Mouse (Mus musculus) frontal cortex, postnatal 10 days (tissue): ENCODE measurements at regions not wholly inside any gene's neighbourhood (a gene's known extent, or its start where the extent isn't known, plus 50 kb on each side); places are given as distances from the start of the nearest gene placed in this dataset.

Experiments
- DNase-seq, 2 experiments: peaks; one replicate each; pipeline ENCODE4 v3.0.0; 2022; ENCODE audit warnings: low spot score in 2 of 2, mixed read lengths in 1 of 2

DNA sequence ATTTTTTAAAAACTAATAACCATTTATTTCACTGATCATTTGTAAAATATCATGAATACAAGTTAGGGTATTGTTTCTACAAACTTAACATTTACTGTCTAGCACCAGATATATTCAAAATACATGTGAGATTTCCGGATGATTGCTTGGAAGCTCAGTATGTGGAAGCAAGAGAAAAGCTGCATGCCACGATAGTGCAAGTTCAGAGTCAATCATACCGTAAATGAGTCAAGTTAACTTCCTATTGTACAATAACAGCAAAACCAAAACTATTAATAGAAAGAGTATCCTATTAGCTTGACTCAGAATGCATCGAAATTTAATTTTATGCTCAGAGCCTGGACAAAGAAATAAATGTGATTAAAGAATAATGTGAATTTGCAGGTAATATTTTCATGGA lies 1284.6 kb upstream of the Cited2 start:
- no peak for DNase-seq

DNA sequence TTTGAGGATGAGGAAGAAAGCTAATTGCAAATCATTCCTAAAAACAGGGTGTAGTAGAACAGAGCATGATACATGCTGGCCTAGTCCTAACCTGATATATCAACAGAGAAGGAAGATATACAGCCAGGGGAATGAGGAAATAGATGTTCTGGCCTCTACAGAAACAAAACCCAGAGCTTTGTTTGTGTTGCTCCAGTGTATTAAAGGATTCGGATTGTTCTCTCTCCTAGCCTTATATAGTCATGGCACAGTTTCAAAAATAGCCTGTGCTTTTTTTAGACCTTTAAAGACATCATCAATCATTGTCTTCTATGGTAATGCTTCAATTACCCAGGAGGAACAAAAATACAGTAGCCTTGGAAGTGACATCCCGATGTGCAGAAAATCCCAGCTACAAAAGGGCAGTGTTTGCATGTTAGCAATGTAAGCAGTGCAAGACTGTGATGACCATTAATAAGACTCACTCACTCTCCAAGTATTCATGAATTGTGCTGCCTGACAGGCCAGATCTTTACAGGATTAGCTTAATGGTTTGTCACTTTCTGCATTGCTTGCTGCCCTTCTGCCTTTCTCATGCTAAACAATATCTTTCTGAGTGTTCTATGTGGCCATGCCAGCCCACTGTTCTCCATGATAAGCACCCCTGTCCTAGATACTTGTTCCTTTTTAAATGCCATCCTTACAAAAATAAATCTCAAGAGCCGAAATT lies 1281.9 kb upstream of the Cited2 start:
- DNase-seq: no peak

DNA sequence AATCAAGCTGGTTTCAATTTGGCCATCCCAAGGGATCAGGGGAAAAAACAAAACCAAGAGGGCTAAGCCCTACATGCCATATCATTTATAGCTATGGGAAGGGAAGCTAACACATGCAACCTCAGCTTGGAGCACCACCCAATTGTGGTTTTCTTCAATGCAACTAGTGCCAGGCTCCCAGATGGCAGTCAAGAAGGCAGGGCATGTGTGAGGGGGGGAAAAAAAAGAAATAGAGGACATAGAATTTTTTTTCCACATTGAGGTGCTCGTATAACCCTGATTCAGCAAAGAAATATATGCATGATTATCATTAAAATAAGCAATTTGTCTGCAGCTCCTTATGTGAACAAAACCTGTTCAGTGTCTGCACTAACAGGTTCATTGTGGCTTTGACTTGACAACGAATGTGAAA lies 1281.4 kb upstream of the Cited2 start:
- no peak for DNase-seq

DNA sequence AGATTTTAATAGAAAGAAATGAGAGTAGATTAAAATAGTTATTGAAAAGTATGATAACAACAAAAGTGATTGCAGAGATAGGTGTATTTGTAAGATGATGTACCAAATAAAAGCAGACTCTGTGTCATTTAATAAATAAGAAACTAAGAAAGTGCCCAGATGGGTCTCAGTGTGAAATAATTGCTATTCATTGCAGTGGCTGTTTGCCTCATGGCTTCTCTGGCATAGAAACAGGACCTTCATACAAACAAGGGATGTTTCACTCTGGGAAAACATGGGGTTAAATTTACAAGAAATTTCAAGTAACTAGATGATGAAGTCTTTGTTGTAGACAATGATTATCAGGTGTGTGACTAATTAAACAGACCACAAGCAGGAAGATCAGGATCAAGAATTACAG lies 1279.1 kb upstream of the Cited2 start:
- no peak for DNase-seq

DNA sequence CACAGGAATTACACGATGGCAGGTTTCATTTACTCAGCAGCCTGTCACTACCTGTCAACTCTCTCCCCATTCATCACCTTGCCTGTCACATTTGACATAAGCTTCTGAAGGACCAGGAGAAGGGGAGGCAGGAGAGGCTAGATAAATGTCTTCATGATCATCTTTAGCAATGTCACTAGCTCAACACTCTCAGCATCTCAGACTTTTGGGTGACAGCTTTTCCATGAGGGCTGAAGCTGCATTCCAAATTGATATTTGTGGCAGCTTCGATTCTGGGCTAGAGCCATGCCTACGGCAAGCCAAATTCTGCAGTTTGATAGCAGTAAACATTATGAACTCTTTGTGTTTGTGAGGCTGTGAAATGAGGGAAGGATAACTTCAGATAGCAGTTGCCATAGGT lies 1255.1 kb upstream of the Cited2 start:
- DNase-seq: no peak

DNA sequence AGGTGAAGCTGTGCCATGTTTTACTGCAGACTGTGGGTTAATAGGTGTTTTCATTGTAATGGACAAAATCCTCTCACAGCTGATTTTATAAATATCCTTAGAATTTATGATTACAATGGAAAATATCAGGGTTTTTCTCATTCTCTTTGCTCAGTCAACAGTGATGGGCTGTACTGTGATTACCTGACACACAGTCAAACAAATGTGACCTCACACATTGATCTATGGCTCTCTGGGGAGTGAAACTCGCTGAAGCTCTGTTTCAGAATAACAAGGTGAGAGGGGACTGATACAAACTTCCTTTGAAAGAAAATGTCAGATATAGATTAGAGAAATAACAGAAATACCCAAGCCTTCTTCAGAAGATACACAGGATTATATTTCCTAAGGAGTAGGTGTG lies 1253.3 kb upstream of the Cited2 start:
- no peak for DNase-seq

DNA sequence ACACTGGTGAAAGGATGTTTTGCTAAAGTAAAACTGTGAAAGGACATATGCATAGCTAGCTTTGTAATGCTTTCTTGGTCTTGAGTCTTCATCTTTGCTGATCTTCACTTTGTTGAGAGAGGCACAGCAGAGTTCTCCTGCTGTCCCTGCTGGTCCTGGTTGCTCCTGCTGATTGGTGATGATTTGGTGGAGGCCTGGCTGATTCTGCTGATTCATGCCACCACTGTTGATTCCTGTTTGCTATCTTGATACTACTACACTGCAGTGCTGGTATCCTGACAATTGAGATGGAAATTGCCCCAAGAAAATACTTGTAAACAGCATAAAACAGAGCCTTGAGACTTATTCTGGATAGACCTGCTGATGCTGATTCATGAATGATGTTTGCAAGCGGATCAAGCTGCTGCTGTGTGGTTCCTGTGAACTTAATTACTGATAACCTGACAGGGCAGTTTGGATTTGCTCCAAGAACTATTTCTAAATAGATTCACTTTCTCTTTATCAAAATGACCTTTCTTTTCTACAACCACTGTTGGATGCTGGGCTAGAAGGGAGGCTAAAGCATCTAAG lies 1249.0 kb upstream of the Cited2 start:
- no peak for DNase-seq

DNA sequence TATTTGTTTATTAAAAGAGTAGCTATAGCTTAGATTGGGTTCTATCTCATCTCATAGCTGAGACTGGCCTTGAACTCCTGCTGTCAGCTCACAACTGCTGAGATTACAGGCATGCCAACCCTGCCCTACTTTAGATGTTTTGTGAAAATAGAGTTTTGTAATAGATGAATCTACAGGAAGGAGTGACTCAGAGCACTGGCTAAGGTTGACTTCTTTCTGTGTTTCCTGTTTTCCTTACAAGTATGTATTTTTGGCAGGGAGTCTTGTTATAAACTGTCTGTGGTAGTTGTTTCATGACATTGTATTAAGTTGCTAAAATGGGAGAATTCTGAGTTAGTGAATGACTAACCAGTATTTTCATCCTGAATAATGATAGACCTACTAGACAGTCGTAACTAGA lies 1224.4 kb upstream of the Cited2 start:
- no peak for DNase-seq

DNA sequence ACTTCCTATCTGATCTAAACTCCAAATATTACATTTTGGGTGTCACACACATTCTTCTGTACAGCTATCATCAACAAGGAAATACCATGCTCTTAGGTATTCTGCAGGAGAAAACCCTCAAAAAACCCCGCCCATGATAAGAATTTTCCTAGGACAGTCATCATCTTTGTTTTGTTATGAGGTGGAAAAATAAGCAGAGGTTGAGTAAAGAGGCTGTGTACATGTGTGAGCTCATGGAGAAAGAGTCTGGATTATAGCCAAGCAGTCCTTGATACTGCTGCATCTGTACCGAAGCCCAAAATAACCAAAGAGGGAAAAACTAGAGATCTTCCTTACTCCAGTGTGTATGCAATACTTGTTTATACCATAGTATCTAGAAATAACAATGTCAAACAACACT lies 1215.3 kb upstream of the Cited2 start:
- DNase-seq: no peak

DNA sequence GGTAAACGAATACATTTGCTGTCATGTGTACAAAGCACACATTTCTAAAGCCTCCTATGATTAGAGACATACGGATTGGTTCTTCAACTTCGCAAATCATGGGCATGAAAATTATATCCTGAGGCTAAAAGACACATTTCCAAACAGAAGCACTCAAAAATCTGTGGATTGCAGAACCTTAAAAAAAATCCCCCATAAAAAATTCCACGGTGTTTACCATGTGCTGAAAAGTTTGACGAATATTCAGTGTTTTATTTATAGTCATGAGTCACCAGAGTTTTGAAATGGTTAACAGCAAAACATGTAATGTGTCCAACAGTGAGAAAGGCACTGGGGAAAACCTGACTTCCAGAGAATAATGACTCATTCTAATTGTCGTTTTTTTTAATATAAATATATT lies 1214.9 kb upstream of the Cited2 start:
- DNase-seq: no peak

DNA sequence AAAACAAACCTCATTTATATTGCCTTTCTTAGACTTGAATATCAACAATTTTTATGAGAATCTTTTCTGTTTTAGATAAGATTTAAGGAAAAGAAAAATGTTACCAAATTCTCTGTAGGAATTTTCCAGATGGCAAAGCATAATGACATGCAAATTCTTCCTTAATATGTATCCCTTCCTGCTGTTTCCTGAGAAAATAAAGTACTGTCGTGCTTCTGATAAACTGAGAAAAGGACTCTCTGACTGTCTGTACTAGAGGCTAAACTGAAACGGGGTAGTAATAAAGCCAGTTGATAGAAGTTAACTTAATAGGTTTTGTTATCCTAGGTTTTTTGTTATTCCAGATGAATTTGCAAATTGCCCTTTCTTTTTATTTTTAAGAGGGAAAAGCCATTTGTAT lies 1208.4 kb upstream of the Cited2 start:
- DNase-seq: no peak

DNA sequence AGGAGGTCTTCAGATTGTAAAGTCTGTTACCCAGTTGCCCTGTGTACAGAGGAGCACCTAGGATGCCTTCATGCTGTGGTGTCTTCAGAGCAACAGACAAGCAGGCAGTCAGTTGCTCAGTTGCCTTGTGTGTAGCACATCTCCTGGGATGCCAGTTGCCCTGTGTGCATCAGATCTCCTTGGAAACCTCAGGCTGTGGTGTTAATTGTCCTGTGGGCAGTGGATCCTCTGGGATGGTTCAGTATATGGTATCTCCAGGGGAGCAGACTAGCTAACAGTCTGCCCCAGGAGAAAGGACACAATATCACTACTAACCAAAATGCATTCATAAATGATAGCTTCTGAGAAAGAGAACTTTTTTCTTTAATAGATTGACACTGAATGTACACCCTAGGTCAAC lies 1201.1 kb upstream of the Cited2 start:
- no peak for DNase-seq

DNA sequence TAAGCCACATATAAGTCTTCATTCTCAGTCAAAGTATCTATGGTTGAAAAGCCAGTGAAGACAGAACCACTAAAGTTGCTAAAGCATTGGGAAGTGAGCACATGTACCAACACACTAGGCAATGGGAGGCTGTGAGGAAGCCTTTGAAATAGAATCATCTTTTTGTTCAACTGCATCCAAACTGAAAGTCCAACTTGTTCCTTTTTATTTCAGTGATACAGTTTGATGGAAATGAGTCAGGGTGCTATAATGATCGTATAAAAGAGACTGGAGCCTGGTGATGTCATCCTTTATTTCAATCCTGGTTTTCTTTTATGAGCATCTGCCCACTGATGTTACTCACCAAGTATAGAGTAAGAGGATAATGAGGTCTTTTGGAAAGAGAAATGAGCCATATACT lies 1198.9 kb upstream of the Cited2 start:
- DNase-seq: no peak

DNA sequence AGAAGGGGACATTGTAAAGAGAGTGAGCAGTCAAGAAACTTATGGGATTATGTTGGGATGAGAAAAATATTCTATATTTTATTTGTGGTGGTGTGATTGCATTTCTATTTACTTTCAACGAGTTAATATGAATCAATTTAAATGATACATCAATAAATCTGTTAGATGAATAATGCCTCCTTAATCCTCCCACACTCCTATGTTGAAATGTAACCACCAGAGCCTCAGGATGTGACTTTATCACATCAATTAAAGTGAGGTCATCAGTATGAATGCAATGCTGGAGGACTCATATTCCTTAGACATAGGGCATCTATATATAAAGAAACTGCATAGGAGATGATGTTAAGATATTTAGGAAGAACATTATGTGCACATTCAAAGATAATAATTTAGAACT lies 1195.3 kb upstream of the Cited2 start:
- DNase-seq: no peak

DNA sequence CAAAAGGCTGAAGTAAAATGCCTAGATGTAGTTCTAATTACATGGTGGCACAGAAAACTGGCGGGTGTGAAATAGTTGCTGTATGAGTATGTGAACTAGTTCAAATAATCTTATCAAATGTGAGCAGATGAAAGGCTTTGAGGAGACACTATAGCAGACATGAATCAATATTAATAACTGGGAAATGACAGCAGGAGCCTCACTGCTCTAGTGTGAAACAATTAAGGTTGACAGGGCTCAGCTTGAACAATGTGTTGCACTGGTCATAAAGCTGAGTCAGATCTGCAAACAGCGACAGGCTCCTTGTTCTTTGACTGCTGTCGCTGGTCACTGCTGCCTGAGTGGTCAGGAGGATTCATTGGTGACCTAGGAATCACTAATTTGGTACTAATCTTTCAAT lies 1185.4 kb upstream of the Cited2 start:
- no peak for DNase-seq

DNA sequence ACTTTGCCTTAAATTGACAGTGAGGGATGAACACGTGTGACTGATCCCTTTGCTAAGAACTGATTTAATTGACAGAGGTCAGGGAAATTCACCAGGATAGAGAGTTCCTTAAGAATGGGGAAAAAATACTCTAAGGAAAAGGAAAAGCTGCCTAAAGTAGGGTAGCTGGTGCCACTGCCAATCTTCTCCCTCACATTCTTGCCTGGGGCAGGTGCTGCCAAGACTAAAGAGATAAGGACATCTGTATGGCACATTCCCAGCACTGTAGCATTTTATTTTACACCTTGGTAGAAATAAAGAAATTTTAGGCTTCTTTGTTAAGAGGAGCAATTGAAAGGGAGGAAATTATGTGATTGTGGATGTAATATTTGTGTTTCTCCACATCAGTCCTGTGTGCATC lies 1184.6 kb upstream of the Cited2 start:
- no peak for DNase-seq

DNA sequence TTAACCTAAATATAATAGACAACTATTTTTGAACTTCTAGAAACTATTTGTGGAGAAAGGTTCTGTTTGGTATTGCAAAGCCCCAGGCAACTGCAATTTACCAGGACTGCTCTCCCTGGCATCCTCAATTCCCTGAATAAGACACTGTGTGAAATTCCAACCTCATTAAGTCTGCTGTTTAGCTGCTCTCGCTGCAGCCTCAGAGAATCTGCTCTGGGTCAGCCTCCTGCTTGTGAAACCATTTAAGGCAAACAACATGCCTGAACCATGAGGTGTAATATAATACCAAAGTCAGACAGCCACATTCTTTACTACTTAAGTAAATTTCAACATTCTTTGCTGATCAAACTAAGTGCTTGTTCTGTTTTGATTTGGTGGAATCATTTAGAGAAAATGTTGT lies 1177.6 kb upstream of the Cited2 start:
- DNase-seq: no peak

DNA sequence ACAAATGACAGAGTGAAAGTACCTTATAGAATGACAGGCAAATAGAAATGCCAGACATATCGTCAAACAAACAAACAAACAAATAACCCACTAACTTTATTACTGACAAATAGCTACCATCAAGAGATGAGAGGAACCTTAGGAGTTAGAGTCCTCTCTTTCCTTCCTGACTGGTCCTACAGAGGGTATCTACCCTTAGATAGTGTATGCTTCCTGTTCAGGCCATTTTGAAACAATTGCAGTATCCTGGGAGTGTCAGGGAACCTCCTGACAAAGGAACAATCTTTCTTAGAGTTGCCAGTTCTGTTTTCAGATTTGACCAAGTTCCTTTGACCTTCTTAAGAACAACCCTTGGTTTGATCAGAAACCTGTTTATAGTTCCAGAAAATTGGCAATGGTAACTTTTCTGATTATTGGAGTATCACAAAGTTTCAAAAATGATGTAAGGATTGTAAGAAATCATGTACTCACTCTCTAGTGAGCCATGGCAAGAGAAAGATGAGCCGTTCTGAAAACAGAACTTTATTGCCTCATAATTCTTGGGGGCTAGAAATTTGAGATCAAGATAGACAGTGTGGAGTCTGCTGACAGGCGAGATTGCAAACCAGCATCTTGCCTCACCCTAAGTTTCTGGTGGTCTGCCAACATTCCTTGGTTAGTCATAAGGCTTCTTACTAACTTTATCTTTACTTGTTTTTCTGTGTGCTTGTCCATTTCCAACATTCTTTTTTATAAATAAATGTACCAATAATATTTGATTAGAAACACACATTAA lies 1170.0 kb upstream of the Cited2 start:
- DNase-seq: no peak

DNA sequence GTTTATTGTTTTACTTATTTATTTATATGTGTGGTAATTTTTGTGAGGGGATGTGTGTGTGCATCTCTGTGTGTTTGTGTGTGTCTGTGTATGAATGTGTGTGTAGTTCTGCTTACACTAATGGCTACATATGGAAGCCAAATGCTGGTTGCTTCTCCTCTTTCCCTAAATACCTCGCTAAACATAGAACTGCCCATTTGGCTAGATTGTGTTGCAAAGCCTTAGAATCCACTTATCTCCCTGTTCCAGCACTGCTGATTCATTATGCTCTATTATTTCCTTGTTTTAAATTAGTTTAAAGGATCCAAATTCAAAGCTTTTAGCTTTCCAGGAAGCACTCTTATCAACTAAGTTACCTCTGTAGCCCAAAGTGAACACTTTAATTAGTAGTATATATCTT lies 1148.5 kb upstream of the Cited2 start:
- no peak for DNase-seq

DNA sequence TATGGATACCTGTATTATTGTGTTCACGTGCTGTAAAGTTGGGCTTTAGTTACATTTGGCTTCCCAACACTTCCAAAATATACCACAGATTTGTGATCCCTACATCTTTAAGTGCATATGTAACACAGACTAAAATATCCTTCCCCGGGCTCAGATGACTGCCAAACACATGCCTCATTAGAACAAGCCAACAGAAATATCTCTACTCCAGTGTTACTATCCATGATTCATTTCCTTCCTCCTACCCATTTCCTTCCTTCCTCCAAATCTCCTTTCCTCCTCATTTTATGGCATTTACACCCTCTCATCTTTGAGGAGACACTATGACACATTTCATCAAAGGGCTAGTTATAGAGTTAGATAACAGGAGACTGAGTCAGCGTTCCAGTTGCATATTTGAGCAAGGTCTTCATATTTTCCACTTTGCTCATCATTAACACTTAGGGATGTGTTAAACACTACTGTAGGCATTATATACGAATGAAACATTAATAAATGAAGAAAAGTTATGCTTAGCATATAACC lies 1144.4 kb upstream of the Cited2 start:
- DNase-seq: no peak

DNA sequence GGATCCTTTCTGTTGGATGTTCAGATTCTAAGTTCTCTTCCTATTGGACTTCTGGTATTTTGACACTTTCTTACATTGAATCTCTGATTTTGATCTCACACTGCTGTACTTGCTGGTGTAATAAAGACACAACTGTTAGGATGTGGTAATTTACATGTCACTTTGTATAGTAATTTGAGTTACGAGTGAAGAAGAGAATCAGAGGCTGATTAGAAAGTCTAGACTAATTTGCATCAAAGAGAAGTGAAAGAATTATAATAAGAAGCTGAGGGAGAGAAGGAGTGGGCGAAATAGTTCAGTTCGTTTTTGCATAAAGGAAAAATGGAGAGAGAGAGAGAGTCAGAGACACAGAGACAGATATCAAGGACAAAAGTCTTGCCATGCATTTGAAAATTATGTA lies 1142.8 kb upstream of the Cited2 start:
- no peak for DNase-seq

DNA sequence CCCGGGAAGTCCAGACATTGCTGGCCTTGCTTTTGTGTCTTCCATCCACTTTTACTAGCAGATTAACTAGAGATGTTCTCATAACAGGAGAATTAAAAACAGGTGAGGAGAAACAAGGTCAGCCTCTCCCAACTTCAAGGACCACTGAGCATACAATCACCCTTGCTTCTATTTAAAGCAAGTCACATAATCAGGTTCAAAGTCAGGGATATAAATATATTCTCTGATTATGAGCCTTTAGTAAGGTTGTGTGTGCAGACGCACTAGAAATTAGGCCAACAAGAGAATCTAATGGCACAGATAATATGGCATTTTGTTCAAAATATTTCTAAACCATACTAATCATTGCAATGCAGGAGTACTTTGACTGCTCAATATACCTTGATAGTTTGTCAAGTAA lies 1134.2 kb upstream of the Cited2 start:
- DNase-seq: no peak

DNA sequence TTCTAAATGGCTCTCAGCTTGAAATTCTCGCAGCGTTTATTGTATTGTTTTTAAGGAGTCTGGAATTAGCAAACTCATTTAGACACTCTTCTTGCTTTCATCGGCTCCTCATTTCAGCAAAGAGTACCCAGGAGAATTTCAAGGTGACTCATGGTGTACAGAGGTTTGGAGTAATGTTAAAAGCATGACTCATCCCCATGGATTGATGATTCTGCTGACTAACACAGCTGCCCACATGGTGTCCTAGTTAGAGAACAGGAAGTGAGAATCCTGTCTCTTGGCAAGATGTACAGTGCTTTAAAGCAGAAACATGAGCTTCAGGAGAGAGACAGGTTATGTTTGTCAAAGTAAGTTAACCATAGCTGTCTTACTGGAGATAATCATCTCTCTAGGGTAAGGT lies 1133.6 kb upstream of the Cited2 start:
- DNase-seq: no peak
